Mouse (Mus musculus) midbrain, embryonic 11.5 days (tissue): ENCODE results near the gene Ttc7b. TPM values are rescaled to one million over a fixed set of nuclear protein-coding genes. Genes with fewer than 3 reads are reported as not detected.

Experiments
- ATAC-seq: fragments of 200-750 bp; cut with Nextera tagmentation; 2 replicates; pipeline ENCODE4 v1.8.0; 2017; ENCODE audit warnings: moderate TSS enrichment, moderate library complexity; ENCODE audit not compliant: low FRiP score
- DNase-seq: peaks from one replicate; pipeline ENCODE4 v3.0.0; 2015; ENCODE audit warnings: low spot score; ENCODE audit errors: missing footprints
- H3K27ac ChIP-seq: fragments of 300-500 bp; sonication (generic); 2 replicates; pipeline ENCODE4 v1.5.1; 2014; ENCODE audit warnings: low read depth, low read length
- H3K27me3 ChIP-seq: fragments of 300-500 bp; sonication (generic); 2 replicates; pipeline ENCODE4 v1.6.1; 2014; ENCODE audit warnings: mild to moderate bottlenecking, low read length, moderate library complexity, mixed read lengths; ENCODE audit not compliant: control insufficient read depth, insufficient read depth
- H3K36me3 ChIP-seq: fragments of 300-500 bp; sonication (generic); 2 replicates; pipeline ENCODE4 v1.6.1; 2014; ENCODE audit warnings: mild to moderate bottlenecking, low read length, moderate library complexity, mixed read lengths; ENCODE audit not compliant: control insufficient read depth, insufficient read depth
- H3K4me1 ChIP-seq: fragments of 300-500 bp; sonication (generic); 2 replicates; pipeline ENCODE4 v1.6.1; 2014; ENCODE audit warnings: low read length; ENCODE audit not compliant: control insufficient read depth, insufficient read depth
- H3K4me2 ChIP-seq: fragments of 300-500 bp; sonication (generic); 2 replicates; pipeline ENCODE4 v1.6.1; 2014; ENCODE audit warnings: mild to moderate bottlenecking, moderate library complexity
- H3K4me3 ChIP-seq: fragments of 300-500 bp; sonication (generic); 2 replicates; pipeline ENCODE4 v1.5.1; 2014; ENCODE audit warnings: low read depth, low read length
- H3K9ac ChIP-seq: fragments of 300-500 bp; sonication (generic); 2 replicates; pipeline ENCODE4 v1.6.1; 2014; ENCODE audit warnings: low read length
- H3K9me3 ChIP-seq: fragments of 300-500 bp; sonication (generic); 2 replicates; pipeline ENCODE4 v1.6.1; 2016; ENCODE audit warnings: low read length; ENCODE audit not compliant: control insufficient read depth
- WGBS: fragments of 180-500 bp; shearing (Covaris S2); extraction: QIAGEN DNeasy Blood & Tissue Kit; methylation state at CpG from one replicate; pipeline ENCODE4 v1.1.7; 2014; 5-methylcytosine and 5-hydroxymethylcytosine counted together
- polyA plus RNA-seq: library from polyadenylated mRNA; unstranded; fragments of >200 nt; fragmentation: Nextera tagmentation; extraction: Ambion mirVana; gene quantifications from 2 replicates; pipeline ENCODE4 v1.2.1, GENCODE M21; 2014

The Ttc7b gene
- polyA plus RNA-seq, 1 experiment from 2014 or later: 9.2 TPM

DNA sequence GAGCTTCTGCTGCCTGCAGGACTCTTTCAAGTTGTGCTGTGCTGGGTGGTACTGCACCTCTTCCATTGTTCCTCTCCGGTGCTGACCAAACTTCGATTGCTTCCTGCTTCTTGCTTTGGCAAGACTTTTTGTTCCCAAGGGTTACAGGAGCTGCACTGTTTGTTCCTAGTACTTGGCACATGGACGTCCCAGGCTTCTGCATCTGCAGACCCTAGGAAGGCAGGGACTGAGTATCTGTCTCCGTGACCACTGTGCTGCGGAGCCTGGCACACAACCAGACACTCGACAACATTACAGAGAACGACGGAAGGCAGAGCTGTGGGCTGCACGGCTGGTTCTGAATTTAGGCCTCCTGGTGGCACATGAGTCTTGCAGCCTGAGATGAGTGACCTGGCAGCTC is 192.1 kb downstream of the Ttc7b start:
- ATAC-seq (no peak), DNase-seq (no peak)
- Histone ChIP-seq H3K27ac (no peak overlapping the region), H3K4me2 (no peak overlapping the region), H3K4me1 (no peaks in the 10 kb centered on the region), H3K27me3 (no peaks in the 10 kb centered on the region), H3K36me3 (no peaks in the 10 kb centered on the region; the same call in 1 of the 2 replicates), H3K9me3 (no peaks in the 10 kb centered on the region), H3K9ac (no peak overlapping the region), H3K4me3 (no peak overlapping the region)
- 89% methylated on average over 9 of the region's 9 CpGs for WGBS

DNA sequence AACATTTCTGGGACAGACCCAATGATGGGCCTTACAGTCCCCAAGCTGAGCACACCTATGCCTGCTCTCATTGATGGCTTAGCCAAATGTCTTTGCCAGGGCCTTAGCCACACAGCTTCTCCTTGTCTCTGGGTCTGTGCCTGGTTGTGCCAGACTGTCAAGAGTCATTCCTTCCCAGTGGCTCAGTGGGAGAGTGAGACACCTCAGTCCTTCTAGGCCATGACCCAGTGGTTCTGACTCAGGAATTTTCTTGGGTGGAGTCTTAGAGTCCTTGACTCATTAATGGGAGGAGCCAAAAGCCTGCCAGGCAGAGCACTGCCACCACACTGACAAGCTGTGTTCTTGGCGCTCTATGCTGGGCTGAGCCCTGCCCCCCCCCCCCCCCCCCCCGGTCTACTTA is 193.9 kb downstream of the Ttc7b start:
- Histone ChIP-seq H3K27me3 (no peaks in the 10 kb centered on the region), H3K36me3 (no peaks in the 10 kb centered on the region; the same call in 1 of the 2 replicates), H3K4me3 (no peak overlapping the region), H3K9me3 (no peaks in the 10 kb centered on the region), H3K9ac (no peak overlapping the region), H3K4me2 (no peak overlapping the region), H3K4me1 (no peaks in the 10 kb centered on the region), H3K27ac (no peak overlapping the region)
- WGBS: 90% methylated on average over 2 of the region's 2 CpGs
- DNase-seq: no peak
- ATAC-seq: no peak

DNA sequence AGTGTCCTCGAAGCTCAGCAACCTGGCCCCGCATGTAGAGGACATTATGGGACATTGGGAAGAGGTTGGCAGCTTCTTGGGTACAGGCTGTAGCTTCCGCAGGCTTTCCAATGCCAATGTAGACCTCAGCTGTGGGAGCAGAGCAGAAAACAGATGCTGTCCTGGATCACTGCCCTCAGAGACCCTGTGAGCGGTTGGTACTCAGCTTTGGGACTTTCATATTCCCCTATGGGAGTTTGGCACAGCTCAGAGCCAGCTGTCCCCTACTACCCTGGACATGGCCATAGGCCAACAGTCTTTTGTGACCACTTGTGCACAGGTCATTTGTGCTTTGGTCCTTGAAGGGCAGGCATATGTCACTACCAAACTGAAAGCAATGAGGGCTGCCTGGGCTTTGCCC is 195.0 kb downstream of the Ttc7b start:
- 96% methylated on average over 4 of the region's 4 CpGs for WGBS
- no peaks in the 10 kb centered on the region for H3K9me3 ChIP-seq
- H3K4me3 ChIP-seq: no peak overlapping the region
- DNase-seq: no peak
- H3K27ac ChIP-seq: no peak overlapping the region
- H3K9ac ChIP-seq: no peak overlapping the region
- no peak for ATAC-seq
- no peaks in the 10 kb centered on the region for H3K27me3 ChIP-seq
- no peaks in the 10 kb centered on the region for H3K4me1 ChIP-seq
- no peak overlapping the region for H3K4me2 ChIP-seq
- H3K36me3 ChIP-seq: no peaks in the 10 kb centered on the region; the same call in 1 of the 2 replicates

DNA sequence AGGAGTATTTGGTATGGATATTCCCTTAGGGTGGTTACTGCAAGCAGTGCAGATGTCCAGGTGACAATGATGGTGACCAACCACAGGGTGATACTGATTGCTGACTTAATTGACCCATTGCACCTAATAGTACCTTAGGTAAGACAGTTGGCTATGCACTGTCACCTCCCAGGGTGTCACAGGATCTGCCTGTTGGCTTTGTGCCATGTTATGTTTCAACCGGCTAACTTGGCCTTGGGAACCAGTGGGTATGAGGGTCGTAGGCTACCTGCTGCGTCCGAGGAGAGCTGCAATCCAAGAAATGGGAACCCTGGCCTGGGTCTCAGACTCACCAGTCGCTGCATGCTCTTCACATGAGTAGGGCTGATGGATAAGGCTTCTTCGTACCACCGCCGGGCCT is 195.4 kb downstream of the Ttc7b start:
- no peaks in the 10 kb centered on the region; the same call in 1 of the 2 replicates for H3K36me3 ChIP-seq
- no peaks in the 10 kb centered on the region for H3K4me1 ChIP-seq
- H3K9ac ChIP-seq: no peak overlapping the region
- H3K4me2 ChIP-seq: no peak overlapping the region
- 96% methylated on average over 8 of the region's 8 CpGs for WGBS
- no peak overlapping the region for H3K4me3 ChIP-seq
- ATAC-seq (no peak), DNase-seq (no peak)
- no peaks in the 10 kb centered on the region for H3K9me3 ChIP-seq
- H3K27me3 ChIP-seq: no peaks in the 10 kb centered on the region
- H3K27ac ChIP-seq: no peak overlapping the region

DNA sequence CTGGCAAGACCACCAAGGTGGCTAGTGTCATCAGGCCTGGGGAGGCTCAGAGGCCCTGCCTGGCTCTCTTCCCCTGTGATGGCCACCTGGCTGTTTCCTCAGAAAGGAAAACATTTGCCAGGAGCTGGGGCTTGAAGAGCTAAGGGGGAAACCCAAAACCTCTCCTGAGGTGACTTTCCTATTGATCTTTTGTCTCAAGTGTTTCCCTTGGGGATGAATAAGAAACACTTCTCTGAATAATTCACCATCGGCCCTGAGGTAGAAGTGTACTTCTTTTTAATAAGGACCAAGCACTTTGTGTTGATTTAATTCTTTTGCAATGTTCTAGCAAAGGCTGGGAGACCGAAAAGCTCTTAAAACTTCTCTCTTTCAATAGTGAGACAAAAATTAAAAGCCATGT is 197.0 kb downstream of the Ttc7b start:
- Histone ChIP-seq H3K4me2 (no peak overlapping the region), H3K27me3 (no peaks in the 10 kb centered on the region), H3K9me3 (no peaks in the 10 kb centered on the region), H3K4me3 (no peak overlapping the region), H3K36me3 (no peaks in the 10 kb centered on the region; the same call in 1 of the 2 replicates), H3K4me1 (no peaks in the 10 kb centered on the region), H3K27ac (no peak overlapping the region), H3K9ac (no peak overlapping the region)
- 80% methylated on average over 2 of the region's 2 CpGs for WGBS
- DNase-seq: no peak
- ATAC-seq: no peak

DNA sequence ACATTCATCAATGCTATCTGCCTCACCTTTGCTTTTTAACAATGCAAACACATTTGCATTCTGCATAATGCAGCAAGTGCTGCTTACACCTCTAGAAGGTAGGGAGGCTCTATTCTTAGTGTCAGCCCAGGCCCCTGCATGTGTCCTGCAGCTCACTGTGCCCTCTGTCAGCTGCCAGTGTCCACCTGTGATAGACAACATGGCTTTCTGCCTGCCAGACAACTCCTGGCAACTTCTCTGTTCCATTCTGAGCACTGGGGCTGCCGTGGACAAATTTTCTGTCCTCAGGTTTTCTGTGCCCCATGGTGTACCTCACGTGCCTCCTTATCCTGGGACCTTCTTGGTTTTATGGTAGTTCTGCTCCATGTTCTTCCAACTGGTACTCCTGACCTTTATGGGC is 198.4 kb downstream of the Ttc7b start:
- WGBS: 90% methylated on average over 2 of the region's 2 CpGs
- Histone ChIP-seq H3K4me3 (no peak overlapping the region), H3K27ac (no peak overlapping the region), H3K27me3 (no peaks in the 10 kb centered on the region), H3K4me1 (no peaks in the 10 kb centered on the region), H3K9me3 (no peaks in the 10 kb centered on the region), H3K4me2 (no peak overlapping the region), H3K9ac (no peak overlapping the region), H3K36me3 (no peaks in the 10 kb centered on the region; the same call in 1 of the 2 replicates)
- DNase-seq: no peak
- ATAC-seq: no peak

DNA sequence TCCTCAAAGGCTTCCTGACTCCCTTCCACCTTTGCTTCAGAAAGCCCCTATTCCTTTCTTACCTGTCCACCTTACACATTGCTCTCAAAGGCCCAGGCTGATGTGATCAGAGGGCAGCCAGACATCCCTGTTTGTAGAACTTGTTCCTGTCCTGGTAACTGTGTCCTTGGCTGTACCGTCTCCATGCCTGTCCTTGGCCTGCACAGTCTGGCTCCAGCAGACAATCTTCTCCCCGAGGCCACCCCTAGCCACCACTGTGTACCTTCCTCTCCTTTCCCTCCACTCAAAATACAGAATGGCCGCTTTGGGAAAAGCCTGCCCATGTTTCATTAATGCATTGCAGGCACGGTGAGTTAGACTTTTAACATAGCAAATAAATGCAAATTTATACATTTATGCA is 199.1 kb downstream of the Ttc7b start:
- H3K27ac ChIP-seq: no peak overlapping the region
- H3K4me1 ChIP-seq: no peaks in the 10 kb centered on the region
- no peaks in the 10 kb centered on the region for H3K9me3 ChIP-seq
- no peaks in the 10 kb centered on the region for H3K27me3 ChIP-seq
- H3K4me2 ChIP-seq: no peak overlapping the region
- WGBS: 84% methylated on average over 4 of the region's 4 CpGs
- no peak overlapping the region for H3K9ac ChIP-seq
- no peak overlapping the region for H3K4me3 ChIP-seq
- no peak for ATAC-seq
- H3K36me3 ChIP-seq: no peaks in the 10 kb centered on the region; the same call in 1 of the 2 replicates
- no peak for DNase-seq

DNA sequence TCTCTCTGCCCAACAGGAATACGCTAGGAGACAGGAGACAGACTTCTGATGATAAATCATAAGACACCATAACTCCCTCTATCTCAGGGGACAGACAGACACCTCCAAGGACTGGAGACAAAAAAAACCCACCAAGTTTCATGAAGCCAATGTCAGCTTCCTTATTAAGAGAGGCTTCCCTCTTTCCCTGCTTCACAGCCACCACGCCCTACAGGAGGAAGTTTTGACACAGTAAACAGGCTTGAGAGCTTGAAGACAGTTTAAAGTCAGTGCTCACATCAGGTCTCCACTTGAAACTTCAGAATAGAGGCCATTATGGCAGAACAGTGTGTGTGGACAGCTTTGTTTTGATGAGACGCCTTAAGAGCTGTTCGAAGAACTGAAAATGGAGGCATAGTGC is 200.9 kb downstream of the Ttc7b start:
- H3K9me3 ChIP-seq: no peaks in the 10 kb centered on the region
- no peak overlapping the region for H3K27ac ChIP-seq
- no peaks in the 10 kb centered on the region for H3K36me3 ChIP-seq
- H3K4me2 ChIP-seq: no peak overlapping the region
- H3K4me1 ChIP-seq: no peaks in the 10 kb centered on the region; the same call in 1 of the 2 replicates
- H3K27me3 ChIP-seq: no peaks in the 10 kb centered on the region
- ATAC-seq (no peak), DNase-seq (no peak)
- H3K4me3 ChIP-seq: no peak overlapping the region
- no peak overlapping the region for H3K9ac ChIP-seq
- WGBS: 95% methylated on average over 4 of the region's 4 CpGs

DNA sequence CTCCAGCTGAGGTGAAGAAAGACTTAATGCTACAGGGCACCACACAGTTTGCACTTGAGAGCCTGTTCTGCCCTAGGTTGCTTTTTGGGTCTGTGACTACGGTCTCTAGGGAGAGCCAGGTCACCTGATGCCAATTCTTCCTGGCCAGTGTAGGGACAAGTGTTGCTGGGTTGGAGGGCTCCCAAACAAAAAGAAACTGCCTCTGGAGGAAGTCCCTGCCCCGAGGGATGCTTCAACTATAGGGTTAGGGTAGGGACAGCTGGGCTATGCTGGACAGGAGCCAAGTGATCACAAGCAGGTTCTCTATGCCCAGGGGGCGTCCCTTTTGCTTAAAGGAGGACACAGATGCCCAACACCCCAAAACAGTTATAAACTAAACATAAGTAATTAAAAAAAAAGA is 202.7 kb downstream of the Ttc7b start:
- H3K4me1 ChIP-seq: peaks cover 15% of the 10 kb centered on the region
- H3K9me3 ChIP-seq: no peaks in the 10 kb centered on the region
- H3K36me3 ChIP-seq: no peaks in the 10 kb centered on the region
- ATAC-seq (no peak), DNase-seq (no peak)
- H3K4me2 ChIP-seq: no peak overlapping the region
- no peak overlapping the region for H3K9ac ChIP-seq
- no peak overlapping the region for H3K4me3 ChIP-seq
- no peak overlapping the region for H3K27ac ChIP-seq
- no peaks in the 10 kb centered on the region for H3K27me3 ChIP-seq
- 83% methylated on average over 3 of the region's 3 CpGs for WGBS

DNA sequence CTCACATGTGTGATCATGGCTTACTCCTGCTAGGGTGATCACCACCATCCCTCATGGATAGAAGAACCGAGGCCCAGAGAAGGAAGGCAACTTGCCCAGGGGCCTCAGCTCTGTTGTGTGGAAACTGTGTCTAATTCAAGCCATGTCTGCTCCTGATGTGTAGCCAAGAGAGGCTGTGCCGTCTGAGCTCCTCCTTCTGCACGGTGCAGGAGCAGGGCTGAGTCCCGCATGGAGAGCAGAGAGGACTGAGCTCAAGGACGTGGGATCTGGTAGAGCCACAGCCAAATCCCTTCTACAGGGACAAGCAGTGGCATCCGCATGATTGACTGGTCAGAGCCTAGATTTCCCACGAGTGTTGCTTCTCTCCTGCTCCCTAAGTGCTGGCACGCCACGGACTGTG is 204.5 kb downstream of the Ttc7b start:
- Histone ChIP-seq H3K4me2 (no peak overlapping the region), H3K4me1 (peaks cover 18% of the 10 kb centered on the region), H3K36me3 (no peaks in the 10 kb centered on the region), H3K9me3 (no peaks in the 10 kb centered on the region), H3K27ac (no peak overlapping the region), H3K27me3 (no peaks in the 10 kb centered on the region), H3K9ac (no peak overlapping the region), H3K4me3 (no peak overlapping the region)
- DNase-seq (no peak), ATAC-seq (no peak)
- WGBS: 79% methylated on average over 9 of the region's 9 CpGs
